Mouse (Mus musculus) thymus, adult 2 months (tissue): Measurements from ENCODE around the gene Kat2b.

ENCODE experiments used
- CTCF ChIP-seq: fragments of 200-500 bp; IDR thresholded peaks from 2 replicates; pipeline ENCODE4 v1.5.1; 2012; ENCODE audit warnings: mild to moderate bottlenecking, control low read depth, low read length, moderate library complexity, borderline replicate concordance; ENCODE audit not compliant: control insufficient read depth, poor library complexity, insufficient read depth; ENCODE audit errors: extremely low read depth
- POLR2A ChIP-seq: fragments of 200-500 bp; IDR thresholded peaks from 2 replicates; pipeline ENCODE4 v1.6.1; 2012; ENCODE audit warnings: mild to moderate bottlenecking, low read length, control low read depth, moderate library complexity; ENCODE audit not compliant: control insufficient read depth, poor library complexity, insufficient read depth; ENCODE audit errors: extremely low read depth

- TF ChIP-seq CTCF (no peak), POLR2A (no peak)
These were observed 93.1 kb downstream of the Kat2b start for GRCm38 (mm10) chr17:53659738-53660137.
